12 mouse cellular contexts compared by ENCODE assay signal in genomic region chr5:20509606-20510005, GRCm38 (mm10).
"Had no signal": no experiment of that assay in that cellular context is flagged by ENCODE, and none has a peak within 500 bp of the region (broad histone marks: within the 10 kb centered on the region; RNA-seq: fewer than 3 reads in every experiment).

No protein-coding gene starts in this region.

- H3K27me3 ChIP-seq: limb, embryonic 12.5 days; midbrain, embryonic 12.5 days; neural tube, embryonic 15.5 days had no signal

- H3K27ac ChIP-seq: limb, embryonic 12.5 days; liver, embryonic 13.5 days; midbrain, embryonic 12.5 days; neural tube, embryonic 15.5 days had no signal

- H3K36me3 ChIP-seq: limb, embryonic 12.5 days; liver, embryonic 13.5 days; midbrain, embryonic 12.5 days; neural tube, embryonic 15.5 days had no signal

- H3K9ac ChIP-seq: limb, embryonic 12.5 days; liver, embryonic 13.5 days; midbrain, embryonic 12.5 days; neural tube, embryonic 15.5 days had no signal

- DNase-seq: kidney, postnatal 25 days; liver; liver, embryonic 13.5 days; lung, adult 18-20 months; right cerebral cortex, adult 18-20 months; right cerebral cortex, postnatal 25 days; thymus, postnatal 36 days had no signal

- H3K4me1 ChIP-seq: liver, embryonic 13.5 days; midbrain, embryonic 12.5 days; neural tube, embryonic 15.5 days had no signal

- ATAC-seq: midbrain, embryonic 16.5 days had no signal

- H3K4me2 ChIP-seq: limb, embryonic 12.5 days; liver, embryonic 13.5 days; midbrain, embryonic 12.5 days; neural tube, embryonic 15.5 days had no signal

- H3K4me3 ChIP-seq: limb, embryonic 12.5 days; liver, embryonic 13.5 days; midbrain, embryonic 12.5 days; myocyte; neural tube, embryonic 15.5 days had no signal

- H3K9me3 ChIP-seq: limb, embryonic 12.5 days; liver, embryonic 13.5 days; midbrain, embryonic 12.5 days; neural tube, embryonic 15.5 days had no signal
